Mouse (Mus musculus): ENCODE data around the gene Fhdc1. TPM values are rescaled to one million over a fixed set of nuclear protein-coding genes. Genes with fewer than 3 reads are reported as not detected.

Gene Fhdc1
- 2.3 and 2.8 TPM in 2 replicates for polyA plus RNA-seq (2012; rRNA removed)

DNA sequence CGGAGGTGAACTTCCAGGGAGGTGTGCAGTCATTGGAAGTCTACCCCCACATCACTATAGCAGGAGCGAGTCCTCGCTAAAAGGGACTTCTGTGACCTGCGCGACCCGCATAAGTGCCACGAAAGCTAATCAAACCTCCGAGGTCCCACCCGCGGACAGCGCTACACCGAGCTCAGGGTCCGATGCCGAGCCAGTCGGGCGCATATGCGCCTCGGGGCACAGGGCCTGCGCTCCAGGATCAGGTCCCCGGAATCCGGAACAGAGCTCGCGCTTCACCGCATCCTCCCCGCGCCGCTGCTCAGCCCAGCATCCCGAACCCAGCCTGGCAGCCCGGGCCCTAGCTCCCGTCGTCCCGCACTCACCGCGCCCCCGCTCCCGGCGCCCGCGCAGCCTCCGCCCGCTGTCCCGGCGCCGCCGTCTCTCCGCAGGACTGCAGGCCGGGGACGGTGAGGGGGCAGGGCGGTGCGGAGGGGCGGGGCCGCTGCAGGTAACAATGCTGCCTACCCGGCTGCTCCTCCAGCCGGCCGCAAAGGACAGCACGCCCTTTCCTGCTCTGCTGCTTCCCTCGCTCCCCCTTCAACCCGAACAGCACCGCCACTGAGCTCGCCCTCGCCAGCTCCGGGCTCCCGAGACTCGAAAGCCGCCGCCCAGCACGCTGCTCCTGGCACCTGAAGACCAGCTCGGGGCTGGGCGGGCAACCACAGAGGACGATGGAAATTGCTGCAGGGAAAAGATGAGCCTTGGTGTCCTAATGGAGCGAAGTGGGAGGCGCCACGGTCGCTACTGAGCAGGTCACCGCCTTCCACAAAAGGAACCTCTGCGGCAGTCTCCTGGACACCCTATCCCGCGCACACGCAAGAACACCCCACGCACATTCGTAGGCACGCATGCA is at the start of gene Fhdc1:
Gene Fhdc1 (minus strand): TSS at position 424 of the 892 bp plus-strand sequence.

Other genes starting within 250 kb of the Fhdc1 start
- 123 and 126 TPM in 2 replicates for gene Trim2, start 173.6 kb downstream of the Fhdc1 start, polyA plus RNA-seq (2012; rRNA removed)
- gene Arfip1, start 102.2 kb upstream of the Fhdc1 start, polyA plus RNA-seq (2012; rRNA removed): 12.7 and 13.8 TPM in 2 replicates
- gene Tigd4, start 113.1 kb upstream of the Fhdc1 start, polyA plus RNA-seq (2012; rRNA removed): 0.19 TPM in 1 of 2 replicates, not detected in the other
- gene Tmem154, start 185.8 kb upstream of the Fhdc1 start, polyA plus RNA-seq (2012; rRNA removed): 0.58 and 0.84 TPM in 2 replicates